Mouse (Mus musculus) cerebellum, adult 8-10 months (tissue): ENCODE data around the gene Ufsp1.

Experiments used
- DNase-seq: peaks from one replicate; pipeline ENCODE4 v3.0.0; 2022

Ufsp1 gene

DNA sequence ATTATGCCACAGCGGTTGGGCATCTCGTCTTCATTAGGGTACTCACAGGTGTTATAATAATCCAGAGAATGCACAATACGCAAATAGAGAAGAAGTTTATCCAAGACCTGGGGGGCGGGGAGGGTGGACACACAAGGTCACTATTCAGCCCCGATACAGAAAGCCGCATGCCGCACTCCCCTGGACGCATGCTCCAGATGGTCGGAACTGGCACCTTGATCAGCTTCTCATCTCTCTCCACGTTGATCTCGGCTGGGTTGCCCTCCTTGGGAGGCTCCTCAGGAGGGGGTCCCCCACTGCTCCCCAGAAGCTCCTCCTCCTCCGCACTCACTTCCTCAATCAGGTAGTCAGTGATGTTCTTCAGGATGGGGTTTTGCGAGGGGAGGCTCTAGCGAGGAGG, 2.7 kb downstream of the Ufsp1 start:
- no peak for DNase-seq

DNA sequence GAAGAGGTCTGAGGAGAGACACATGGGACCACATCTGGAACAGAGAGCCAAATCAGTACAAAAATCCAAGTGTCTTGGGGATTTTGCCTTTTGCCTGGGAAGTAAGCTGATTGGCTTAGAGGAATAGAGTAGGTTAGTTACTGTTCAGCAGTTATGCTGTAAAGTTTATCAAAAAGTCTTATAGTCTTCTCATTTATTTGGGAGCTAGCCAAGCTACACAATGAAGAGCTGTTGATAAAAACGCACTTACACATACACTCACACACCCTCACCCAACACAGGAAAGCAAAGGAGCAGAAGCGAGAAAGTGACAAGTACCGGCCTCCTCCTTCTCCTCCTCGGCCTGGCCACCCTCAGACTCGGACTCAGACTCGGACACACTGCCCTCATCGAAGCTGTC, 4.8 kb downstream of the Ufsp1 start:
- no peak for DNase-seq

DNA sequence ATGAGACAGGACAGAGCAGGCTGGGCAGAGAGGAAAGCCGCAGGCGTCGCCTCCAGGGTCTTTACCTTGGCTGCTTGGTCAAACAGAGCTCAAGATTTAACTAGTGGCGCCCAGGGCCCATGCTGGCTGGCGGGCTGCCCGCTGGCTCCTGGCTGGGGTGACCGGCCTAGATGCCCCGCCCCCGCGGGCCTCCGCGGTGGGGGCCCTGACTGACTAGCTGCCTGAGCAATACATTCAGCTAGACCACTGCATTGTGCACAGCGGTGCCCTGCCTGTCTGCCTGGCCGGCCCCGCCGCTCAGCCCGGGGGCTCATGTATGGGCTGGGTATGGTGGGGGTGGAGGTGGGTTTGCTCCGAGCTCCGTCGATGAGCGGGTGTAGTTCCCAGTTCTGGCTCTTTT, 6.8 kb downstream of the Ufsp1 start:
- no peak for DNase-seq

DNA sequence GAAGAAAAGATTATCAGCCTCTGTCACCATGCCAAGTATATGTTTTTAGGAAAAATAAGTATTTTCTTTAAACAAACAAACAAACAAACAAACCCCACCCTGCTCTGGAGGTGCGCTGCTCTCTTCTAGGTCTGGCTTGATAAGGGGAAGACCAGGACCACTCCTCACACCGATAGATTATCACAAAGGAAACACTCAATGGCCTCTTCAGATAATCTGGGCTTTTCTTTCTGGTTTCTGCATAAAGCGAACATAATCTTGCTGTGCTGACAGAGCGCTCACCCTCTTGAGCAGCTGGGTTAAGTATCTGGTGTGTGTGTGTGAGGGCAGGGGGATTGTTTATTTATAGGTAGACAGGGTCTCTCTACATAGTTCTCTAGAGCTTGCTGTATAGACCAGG, 9.2 kb downstream of the Ufsp1 start:
- DNase-seq: no peak

DNA sequence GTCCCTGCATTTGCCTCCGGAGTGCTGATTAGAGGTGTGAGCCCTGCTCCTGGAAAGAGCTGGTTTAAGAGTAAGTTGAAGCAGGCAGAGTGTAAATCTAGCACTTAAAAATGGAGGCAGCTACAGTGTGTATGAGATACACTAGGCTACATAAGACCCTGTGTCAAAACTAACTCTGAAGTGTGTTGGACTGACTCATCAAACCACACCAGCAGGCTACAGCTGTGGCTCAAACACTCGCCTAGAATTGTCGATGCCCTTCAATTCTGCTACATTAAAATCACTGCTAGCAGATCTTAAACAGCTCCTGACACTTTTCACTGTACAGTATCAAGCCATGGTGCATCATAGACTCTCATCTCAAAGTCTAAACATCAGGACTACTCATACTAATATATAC, 9.7 kb downstream of the Ufsp1 start:
- DNase-seq: no peak

DNA sequence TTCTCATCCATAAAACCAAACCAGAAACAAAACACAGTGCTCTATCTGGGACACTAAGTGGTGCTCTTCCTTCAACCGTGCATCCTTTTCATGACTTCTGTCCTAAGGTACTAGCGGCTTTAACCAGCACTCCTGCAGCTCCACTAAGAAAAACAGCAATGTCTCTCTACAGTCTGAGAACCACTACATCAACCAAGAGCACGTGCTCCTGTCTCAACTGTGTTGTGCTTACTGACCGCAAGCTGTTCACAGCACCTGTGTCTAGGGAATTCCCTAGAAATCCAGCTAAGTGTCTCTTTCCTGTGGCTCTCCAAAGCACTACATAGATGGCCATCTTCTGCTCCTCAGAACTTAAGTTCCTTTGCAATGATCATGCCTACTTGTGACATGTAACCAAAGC, 10.4 kb downstream of the Ufsp1 start:
- no peak for DNase-seq

DNA sequence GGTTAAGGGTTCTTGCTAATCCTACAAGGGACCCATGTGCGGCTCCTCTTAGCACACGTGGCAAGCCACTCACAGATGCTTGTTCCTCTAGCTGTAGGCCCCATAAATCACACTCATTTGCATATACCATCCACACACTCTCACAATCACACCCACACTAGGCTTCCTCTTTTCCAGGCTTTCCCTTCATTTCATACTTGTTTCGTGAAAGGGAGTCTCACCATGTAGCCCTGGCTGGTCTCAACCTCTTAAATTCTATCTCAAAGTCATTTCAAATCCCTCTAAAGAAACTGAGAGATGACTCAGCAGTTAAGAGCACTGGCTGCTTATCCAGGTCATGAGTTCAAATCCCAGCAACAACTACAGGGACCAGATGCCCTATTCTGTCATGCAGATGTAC, 11.4 kb downstream of the Ufsp1 start:
- no peak for DNase-seq

DNA sequence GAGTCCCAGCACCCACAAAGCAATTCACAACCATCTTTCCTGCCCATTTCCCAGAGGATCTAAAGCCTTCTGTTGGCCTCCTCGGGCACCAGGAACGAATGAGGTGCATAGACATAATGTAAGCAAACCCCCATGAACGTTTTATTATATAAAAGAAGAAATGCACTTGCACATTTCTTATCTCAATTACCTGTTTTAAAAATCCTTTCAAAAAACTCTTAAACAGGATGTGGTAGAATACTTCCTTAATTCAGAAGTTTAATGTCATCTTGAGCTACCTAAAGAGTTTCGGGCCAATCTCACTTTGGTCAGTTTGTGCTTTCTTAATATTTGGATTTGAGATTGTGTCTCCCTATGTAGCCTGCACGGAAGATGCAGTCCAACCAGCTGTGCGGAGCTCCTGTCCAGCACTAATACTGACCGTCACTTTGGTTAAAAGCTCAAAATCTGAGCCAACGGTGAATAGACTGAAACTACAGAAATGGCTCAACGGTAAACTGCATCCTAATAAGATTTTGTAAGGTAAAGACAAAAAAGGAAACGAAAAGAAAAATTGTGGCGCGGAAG, 12.1 kb downstream of the Ufsp1 start:
- no peak for DNase-seq

DNA sequence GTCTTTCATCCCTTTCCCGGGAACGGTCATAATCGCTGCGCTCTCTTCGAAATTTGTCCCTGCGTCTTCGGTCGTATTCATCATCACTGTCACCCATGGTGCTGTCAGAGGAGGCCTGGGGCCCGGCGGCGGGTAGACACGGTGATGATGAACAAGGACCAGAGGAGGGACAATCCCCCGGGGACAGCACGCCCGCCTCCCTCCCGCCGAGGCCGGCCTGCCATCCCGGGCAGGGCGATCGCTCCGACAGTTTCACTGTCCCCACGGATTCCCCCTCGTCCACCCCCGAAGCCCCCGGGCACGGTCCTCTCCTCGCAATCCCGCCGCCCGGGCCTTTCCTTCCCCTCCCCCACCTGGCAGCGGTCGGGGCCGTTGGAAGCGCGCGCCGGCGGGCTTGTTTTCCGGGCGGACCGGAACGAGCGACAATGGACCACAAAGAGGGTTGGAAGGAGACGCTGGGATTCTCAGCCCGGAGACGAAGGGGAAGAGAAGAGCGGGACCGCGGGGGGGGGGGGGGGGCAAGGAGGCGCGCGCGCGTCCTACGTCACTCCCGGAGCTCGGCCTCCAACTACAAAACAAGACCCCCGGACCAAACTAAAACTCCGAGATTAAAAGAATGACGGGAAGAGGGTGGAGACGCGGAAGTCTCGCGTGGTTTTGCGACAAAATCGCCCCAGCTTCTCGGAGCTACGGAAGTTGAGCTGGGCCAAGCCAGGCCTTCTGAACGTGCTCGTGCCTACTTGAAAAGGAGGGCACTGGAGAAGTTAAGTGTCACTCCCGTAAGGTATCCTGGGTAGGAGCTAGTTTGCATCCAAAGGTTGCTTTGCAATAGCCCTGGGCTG, 12.9 kb downstream of the Ufsp1 start, which contains the start of gene Srrt:
Gene Srrt, minus strand, starts transcription at position 604 of the 842 bp plus-strand sequence.
- DNase-seq: peak; percentile 86

DNA sequence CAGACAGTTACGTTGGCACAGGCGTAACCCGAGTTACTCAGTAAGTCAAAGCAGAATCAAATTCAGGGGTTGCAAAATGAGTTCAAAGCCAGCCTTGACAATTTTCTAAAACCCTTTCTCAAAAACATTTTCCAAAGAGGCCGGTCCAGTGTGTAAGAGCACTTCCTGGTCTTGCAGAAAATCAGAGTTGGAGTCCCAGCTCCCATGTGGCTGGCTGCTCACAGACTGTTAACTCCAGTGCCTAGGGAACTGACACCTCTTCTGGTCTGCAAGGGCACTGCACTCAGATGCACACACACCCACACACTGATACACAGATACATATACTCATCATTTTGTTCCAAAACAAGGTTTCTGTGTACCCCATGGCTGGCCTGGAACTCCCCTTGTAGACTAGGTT, 13.9 kb downstream of the Ufsp1 start:
- DNase-seq: no peak

DNA sequence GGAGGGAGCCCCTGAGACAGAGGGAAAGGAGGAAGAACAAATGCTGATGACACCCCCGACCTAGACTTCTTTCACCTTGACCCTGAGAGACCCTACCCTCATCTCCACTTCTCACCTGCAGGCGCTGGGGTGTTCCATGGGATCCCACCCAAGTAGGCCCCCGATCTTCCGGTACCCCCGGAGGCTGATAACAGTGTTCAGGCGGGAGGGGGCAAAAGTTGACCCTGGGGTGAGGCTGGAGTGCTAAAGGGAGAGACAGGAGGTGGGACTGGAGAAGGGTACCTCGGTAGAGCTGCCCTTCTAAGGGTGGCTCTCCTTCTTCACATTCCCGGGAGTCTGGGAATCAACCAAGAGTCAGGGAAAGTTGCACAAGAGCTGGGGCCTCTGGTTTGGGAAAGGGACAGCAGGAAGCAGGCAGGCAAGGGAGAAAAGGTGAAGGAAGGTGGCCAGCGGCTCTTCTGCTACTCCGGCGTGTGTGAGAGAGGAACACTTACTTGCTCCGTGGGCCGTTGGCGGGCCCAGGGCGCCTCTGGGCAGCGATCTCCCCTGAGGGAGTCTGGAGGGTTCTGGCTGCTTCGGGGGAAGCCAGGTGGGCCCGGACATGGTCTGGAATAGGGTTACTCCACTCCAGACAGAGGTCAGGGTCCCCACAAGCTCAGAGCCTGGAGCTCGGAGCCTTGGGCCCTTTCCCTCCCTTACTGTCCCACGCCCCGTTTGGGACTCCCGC, 19.2 kb downstream of the Ufsp1 start:
- no peak for DNase-seq

DNA sequence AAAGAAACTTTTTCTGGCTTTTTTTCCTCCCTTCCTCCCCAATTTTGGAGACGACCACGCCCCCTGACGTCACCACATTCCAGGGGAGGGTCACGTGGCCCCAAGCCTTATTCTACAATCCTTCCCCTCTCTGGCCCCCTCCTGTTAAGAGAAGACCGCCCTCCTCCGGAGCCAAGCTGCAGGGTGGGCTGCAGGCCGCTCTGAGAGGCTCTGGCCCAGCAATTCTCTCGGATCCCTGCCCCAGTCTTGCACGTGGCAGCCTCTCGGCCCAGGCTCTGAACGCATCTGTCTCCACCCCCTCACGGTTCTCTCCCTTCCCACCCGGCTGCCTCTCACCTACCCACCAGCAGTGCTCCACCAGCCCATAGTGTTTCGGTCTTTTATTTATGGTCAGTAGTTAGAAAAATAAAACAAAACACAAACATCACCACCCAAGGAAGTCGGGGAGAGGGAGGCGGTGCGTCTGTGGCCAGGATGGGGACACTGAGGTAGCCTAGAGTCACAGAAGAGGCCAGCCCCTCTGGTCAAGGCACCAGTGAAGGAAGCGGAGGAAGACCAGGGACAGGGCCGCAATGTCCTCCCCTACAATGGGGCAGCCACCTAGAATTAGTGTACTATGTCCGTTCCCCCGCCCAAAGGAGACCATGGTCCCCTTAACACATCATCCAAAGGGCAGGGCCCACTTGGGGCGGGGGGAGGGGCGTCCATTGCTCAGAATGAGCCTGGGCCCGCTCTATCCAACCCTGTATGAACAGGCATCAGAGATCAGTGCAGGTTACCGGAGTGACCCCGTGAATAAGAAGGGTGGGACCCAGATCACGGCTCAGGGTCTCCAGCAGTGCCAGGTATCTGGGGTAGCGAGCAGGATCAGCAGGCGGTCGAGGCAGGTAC, 20.0 kb downstream of the Ufsp1 start, which contains the start of gene Trip6:
Gene Trip6, minus strand, starts transcription at position 212 of the 891 bp plus-strand sequence.
- DNase-seq: no peak

DNA sequence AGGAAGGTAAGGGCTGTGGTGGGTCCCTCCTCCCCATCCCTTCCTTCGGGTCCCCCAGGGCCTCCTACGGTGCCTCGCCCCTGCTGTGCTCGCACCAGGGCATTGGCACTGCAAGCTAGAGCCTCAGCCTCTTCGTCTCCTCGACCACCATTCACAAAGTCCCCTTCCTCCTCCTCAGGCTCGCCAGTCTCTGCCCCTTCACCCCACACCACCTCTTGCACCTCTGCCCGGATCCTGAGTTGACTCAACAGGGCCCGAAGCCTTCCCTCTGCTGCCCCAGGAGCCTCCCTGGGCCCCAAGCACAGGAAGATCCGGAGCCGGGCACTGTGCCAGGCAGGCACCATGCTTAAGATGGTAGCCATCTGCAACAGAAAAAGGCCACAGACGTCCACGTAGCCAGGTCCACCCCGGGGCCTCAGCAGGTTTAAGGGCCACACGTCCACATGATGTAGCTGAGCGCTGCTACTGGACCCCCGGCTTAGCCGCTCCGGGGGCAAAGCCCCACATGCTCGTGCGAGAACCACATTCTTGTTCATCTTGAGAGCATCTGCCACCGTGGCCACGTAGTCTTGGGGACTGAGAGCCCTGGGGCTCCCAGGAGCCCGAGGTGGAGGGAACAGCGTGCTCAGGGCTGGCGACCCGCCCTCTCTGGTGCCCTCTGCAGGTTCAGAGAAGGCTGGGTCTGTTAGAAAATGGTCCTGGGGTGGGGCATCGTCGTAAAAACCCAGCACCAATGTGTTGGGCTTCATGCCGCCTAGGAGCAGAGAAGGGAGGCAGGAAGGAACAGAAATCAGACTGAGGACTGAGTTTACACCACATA, 20.9 kb downstream of the Ufsp1 start:
- no peak for DNase-seq

DNA sequence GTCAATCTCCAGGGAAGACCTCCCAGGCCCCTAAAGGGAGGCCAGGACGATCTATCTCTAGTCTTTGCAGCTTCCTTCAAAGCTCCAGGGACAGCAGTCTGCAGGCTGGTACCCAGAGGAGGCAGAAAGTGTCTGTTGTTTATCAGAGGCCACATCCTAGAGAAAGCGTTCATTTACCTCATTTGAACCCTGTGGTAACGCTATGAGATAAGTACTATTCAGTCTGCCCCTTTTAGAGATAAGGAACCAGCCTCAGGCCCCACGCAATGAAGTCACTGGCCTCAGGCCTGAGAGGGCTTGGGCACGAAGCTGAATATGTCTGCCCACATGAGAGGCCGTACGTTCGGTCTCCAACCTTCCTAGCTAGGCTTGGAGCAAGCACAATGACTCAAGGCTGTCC, 22.9 kb downstream of the Ufsp1 start:
- no peak for DNase-seq

DNA sequence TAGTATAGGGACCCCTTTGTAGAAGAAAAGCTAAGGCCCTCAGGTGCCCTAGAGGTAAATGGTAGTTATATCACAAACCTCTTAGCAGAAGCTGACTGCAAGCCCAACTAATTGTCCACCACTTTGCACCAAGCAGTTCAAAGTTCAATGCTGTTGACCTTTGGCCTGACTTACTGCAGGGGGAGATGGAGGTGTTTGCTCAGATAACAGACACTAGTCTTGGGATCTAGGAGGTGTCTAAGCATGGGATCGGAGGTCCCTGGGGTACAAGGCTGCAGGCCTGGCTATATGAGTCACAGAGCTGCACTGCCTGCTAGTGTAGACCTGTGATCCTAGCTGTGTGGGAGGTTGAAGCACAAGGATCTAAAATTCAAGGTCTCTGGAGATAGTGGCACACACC, 24.1 kb downstream of the Ufsp1 start:
- no peak for DNase-seq

DNA sequence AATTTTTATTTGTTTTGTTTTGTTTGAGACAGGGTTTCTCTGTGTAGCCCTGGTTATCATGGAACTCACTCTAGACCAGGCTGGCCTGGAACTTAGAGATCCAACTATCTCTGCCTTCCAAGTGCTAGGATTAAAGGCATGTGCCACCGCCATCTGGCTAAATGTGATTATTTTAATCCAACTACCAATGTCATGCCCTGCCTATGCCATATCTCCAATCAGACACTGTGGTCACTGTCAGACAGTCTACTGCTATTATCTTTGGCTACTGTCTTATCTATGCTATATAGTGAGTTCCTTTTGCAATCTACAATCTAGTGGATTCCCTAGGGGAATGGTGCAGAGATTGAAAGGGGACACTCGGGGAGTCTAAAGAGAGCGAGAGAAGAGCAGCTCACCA, 26.6 kb downstream of the Ufsp1 start:
- no peak for DNase-seq

DNA sequence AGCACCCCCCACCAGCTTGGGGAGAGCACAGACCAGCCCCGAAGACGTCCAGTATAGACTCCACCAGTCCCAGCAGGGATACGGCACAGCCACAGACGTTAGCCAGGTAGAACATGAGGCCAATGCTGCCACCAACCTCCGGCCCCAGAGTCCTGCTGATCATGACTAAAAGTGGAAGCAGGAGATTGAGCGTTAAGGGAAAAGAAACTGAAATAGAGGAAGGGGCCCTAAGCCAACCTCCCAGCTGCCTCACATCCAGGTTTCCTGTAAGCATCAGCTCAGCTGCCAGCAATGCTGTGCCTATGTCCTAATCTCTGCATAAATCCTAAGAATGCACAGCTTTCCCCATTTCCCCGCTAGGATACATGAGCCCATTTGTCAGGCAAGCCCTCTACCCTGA, 36.5 kb downstream of the Ufsp1 start:
- DNase-seq: no peak

DNA sequence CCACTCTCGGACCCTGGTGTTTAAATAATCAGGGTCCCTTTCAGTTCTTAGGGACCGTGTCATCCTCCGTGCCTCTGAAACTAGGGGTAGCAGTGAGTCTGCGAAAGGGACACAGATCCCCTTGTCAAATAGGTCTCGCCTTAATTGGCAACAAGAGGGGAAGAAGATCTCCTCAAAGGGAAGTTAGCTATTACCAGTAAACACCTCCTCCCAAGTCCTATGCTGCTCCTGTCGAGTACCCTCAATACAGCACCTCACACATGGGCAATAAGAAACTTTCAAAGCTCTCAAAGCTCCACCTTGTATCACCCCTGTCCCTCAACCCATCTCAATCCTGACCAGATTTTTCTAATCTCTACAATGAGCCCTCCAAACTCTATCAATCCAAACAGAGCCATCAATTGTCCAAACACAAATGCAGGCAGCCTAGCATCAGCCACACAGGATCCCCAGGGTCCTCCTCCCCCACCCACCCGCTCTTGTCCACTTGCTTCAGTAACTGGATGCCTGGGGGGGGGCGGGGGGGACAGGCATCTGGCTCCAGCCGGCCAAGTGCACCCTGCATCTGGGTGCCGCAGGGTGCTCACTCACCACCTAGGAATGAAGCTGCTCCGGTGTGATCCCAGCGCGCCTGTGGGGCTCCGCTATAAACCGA, 38.6 kb downstream of the Ufsp1 start:
- DNase-seq: no peak

DNA sequence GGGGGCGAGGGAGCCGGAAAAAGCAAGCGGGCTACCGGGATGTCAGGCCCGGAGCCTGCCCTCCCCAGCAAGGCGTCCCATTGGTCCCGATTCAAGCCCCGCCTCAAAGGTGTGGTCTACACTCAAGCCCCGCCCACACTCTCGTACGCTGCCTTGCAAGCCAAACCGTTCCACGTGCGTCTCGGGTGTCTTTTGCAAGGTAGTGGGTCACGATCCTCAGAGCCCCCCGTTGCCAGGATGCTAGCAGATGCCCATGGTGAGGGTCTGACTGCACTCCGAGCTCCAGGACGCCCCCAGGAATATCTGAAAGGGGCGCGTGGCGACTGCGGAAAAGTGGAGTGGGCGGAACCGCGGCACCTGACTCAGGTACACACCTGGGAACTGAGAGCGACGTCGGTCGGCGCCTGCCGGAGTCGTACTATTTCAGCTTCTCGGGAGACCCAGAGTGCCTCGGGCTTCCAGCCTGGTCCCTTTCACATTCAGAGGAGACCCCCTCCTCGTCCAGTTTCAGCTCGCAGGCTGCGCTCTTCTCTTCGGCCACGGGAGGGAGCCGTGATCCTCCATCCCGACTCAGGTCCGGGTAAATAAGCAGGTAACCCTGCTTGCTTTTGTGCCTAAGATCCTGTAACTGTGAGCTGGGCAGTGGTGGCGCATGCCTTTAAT, 39.2 kb downstream of the Ufsp1 start, which contains the start of gene Slc12a9:
Gene Slc12a9, minus strand, starts transcription at position 86 of the 663 bp plus-strand sequence.
- DNase-seq: peak; percentile 96

DNA sequence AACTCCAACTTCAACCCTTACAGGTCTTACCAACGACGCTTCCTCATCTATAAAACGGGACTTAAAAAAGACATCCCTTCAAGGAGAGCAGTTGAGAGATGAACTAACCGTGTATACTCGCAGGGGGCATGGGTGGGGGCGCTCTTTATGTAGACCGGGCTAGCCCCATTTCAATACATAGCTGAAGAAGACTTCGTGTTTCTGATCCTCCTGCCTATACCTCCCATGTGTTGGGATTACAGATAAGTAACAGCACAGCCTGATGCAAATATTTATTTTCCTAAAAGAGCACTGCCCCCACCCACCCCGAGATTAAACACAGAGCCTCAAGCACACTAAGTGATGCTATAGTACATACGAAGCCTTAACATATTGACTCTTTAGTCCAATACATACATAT, 39.9 kb downstream of the Ufsp1 start:
- DNase-seq: no peak

DNA sequence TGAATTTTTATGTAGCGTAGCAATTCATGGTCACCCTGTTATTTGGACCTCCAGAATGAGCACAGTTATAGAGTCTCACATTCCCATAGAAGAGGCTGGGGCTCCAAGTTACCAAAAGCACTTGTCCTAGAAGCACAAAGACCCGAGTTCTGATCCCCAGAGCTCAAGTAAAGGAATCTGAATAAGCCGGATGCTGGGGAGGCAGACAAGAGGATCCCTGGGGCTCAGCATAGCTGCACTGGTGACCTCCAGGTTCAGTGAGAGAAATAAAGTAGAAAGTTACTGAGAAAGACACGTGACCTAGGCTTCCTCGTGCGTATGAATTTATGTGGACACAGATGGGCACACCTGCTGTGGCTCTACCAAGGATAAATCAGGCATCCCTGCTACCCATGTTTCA, 40.6 kb downstream of the Ufsp1 start:
- DNase-seq: no peak
